Mouse (Mus musculus): ENCODE measurements around the gene Fignl1.

Fignl1 gene

DNA sequence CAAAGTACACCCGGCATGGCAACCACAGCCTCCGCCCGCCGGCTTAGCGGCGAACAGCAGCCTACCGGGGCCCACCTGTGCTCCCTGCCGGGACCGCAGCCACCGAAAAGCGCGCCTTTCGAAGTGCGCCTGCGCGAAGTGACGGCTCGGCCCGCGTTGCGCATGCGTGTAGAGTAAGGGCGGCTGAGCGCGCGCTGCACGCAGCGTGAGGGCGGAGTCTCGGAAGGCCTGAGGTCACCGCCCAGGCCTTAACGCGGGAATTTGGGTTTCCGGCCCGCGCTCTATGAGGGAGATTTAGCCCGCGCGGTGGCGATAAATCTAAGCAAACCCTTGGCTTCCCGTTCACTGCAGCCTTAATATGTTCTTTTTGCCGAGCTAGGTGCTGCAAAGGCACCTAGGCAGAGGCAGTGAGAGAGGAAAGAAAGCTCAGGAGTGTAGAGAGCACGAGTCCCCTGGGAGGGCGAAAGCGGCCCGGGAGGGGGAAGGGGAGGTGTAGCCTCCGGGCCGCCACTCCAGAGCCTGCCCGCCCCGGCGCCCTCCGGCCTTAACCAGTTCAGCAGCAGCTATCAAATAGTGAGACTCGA, at the start of gene Fignl1:
TSS of gene Fignl1 (minus strand) at position 143 of the 584 bp plus-strand sequence.
- peak; percentile 79 to 94 for DNase-seq (ENCODE audit: low spot score in 2 of 2)

DNA sequence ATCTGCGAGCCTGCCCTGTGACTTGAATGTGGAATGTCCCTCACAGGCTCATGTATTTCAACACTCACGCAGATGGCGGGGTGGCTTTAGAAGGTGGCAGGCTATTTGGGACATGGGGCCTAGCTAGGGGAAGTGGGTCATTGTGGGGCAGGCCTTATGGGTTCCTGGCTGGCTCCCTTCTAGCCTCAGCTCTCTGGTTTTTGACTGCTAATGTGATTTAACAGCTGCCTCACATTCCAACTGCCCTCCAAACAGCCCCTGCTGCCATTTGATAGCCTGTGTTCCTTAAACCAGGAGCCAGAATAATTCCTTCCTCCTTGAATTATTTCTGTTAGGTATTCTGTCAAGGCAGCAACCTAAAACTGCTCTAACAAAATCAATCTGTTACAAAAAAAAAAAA, 48.2 kb upstream of the Fignl1 start:
- no peak for DNase-seq (ENCODE audit: low spot score in 2 of 2)

DNA sequence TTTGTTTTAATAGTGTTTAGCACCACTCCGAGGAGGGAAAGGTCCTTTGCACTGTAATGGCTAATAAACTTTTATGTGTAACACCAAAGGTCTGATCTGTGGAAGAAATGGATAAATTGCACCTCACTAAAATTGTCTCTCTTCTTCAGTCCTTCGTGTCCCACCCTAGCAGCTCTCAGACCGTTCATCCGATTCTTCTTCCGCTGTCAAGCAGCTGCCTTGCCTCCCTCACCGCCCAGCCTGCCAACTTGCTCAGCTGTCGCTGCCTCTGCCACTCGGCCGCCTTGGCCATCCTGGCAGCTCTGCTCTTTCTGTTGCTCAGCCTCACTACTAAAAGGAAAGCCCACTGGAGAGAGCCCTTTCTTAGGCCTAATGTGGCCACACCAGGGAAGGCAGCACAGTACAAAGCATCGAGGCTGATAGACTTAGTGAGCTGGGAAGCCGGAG, 46.9 kb upstream of the Fignl1 start:
- DNase-seq (ENCODE audit: low spot score in 2 of 2), result no peak

DNA sequence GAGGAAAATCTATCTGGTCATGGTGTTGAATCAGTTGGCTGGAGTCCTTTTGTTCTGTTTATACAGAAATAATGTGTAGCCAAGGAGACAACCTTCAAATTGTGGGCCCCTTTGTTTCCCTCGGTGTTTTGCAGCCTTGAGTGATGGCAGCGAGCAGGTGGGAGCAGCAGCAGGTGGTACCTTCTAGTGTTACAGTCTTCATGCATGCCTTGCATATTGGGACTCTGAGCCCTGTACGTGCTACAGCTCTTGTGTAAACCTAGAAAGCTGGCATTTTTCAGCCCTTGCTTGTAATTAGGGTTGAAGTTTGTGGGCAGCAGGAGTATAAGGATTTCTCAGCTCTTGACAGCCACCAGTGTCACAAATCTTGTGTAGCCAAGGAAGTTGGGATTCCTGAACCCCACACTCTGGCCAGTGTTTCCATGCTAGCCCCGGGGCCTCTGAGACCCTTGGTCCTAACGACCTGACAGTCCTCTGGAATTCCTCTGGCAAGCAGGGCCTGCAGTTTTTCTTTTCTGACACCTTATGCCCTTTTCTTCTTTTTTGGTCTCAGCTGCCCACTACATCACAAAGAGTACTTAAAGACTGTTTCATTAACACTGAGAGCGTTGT, 46.4 kb upstream of the Fignl1 start:
- no peak for DNase-seq (ENCODE audit: low spot score in 2 of 2)

DNA sequence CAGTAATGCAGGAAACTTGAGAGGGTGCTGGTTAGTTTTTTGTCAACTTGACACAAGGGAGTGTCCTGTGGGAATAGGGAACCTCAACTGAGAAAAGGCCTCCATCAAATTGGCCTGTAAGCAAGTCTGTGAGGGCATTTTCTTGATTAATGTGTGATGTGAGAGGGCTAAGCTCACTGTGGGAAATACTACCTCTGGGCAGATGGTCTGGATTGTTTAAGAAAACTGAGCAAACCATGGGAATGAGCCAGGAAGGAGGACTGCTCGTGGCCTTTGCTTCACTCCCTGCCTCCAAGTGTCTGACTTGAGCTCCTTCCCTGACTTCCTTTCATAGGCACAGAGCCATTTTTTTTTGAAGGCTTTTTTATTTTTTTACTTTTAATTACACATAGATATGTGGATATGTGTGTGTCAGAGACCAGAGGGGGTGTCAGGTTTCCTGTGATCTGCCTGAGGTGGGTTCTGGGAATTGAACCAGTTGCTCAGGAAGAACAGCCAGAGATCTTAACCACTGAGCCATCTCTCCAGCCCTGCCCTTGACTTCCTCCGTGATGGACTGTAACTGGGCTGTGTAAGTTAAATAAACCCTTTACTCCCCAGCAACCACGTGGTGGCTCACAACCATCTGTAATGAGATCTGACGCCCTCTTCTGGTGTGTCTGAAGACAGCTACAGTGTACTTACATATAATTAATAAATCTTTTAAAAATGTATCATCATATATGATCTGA, 45.1 kb upstream of the Fignl1 start:
- no peak for DNase-seq (ENCODE audit: low spot score in 2 of 2)

- no peak for DNase-seq (ENCODE audit: low spot score in 2 of 2)
These were observed 43.3 kb upstream of the Fignl1 start for GRCm38 (mm10) chr11:11851957-11852505.

GRCm38 (mm10) chr11:11850476-11851267, 41.9 kb upstream of the Fignl1 start:
- DNase-seq (ENCODE audit: low spot score in 2 of 2), result no peak

- no peak for DNase-seq (ENCODE audit: low spot score in 2 of 2)
These were observed 41.0 kb upstream of the Fignl1 start for GRCm38 (mm10) chr11:11849513-11850311.

DNA sequence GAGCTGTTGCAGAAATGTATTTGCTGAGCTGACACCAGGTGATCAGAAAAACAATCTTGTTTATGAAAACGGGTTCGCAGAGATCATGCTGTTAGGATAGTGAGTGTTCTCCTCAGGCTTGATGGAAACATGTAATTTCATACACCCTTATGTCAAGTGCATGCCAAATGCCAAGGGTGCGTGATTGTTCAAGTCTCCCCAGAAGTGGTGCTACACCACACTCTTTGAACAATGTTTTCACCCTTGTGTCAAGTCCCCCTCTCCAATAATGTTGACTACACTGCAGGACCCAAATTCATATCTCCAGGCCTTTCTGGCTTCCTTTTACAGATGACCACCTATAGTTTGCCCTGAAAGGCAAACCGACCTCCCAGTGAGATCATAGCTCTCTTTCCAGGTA, 39.7 kb upstream of the Fignl1 start:
- no peak for DNase-seq (ENCODE audit: low spot score in 2 of 2)

DNA sequence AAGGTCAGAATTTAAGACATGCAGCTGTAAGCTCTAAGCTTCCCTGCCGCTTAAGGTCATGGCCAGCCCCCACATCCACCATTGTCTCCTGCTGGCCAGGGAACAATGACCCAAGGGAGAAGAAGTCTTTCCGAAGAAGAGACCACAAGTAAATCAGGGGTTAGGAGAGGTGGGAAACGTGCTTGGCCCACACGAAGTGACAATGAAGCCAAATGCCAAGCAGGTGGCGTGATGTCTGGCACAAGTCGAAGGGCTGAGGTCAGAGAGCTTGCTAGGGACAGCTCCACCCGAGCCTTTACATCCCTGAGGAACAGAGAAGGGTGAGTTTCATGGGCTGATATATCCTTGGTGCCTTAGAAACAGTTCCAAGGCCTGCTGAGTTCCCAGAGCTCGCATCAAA, 36.3 kb upstream of the Fignl1 start:
- no peak for DNase-seq (ENCODE audit: low spot score in 2 of 2)

GRCm38 (mm10) chr11:11844367-11844971, 35.7 kb upstream of the Fignl1 start:
- DNase-seq (ENCODE audit: low spot score in 2 of 2), result no peak

DNA sequence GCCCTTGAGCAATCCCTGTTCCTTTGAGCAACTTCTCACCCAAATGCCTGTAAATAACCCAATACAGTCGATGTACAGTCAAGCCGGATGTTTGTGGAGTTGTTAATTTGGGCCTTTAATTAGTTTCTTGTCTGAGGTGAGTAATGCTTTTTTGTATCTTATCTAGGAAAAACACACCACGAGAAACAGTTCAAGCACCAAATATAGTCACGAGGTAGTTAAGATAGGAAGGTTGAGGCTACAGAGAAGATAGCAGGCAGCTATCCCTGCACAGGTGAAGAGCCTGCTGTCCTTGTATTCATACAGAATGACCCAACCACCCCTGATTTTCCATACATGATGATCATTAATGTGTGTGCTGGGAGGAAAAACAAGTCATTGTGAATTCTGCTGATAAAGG, 32.8 kb upstream of the Fignl1 start:
- DNase-seq (ENCODE audit: low spot score in 2 of 2), result no peak

DNA sequence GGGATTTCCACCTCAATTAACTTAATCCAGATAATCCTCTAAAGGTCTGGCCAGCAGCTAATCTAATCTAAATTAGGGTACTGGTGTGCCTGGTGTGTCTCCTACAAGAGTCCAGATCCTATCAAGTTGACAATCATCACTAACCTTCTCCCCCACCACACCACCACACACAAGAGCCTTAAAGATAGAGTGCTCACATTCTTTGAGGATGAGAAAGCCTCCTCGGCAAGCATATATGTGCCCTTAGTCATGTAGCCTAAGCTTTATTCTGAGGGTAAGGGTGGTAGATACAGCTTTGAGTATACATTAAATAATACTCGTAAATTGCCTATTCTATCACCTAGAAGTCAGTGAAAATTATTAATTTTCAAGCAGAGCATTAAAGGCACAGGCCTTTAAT, 32.0 kb upstream of the Fignl1 start:
- DNase-seq (ENCODE audit: low spot score in 2 of 2), result no peak

DNA sequence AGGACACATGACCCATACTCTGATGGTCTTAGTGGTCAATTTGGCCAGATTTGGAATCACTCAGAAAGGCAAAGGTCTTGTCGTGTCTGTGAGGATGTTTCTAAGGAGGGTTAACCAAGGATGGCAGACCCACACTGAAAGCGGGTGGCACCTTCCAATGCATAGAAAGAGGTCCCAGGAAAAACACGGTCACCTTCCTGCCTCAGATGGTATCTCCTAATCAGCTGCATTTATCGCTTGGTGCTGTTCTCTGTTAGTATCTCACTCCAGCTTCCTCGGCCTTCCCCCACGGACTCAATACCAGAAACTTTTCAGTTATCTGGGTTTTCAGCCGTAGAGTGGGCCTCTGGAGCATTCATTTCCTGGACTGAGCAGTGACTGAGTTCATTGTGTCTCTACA, 31.1 kb upstream of the Fignl1 start:
- DNase-seq (ENCODE audit: low spot score in 2 of 2), result no peak

DNA sequence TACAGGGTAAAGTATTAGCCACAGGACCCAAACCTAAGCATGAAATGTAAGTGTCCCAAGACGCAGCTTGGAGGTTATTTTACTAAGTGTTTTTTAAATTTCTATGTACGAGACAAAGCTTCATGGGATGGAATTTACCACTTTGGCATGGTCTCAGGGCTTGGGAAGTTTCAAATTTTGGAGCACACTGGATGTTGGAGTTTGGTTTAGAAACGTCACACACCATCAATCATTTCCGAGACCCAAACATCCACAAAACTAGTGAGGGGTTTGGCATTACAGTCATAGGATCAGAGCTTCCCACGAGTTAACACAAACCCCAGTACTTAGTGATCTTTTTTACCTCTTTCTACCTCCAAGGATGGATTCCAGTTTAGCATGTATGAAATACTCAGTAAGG, 28.6 kb upstream of the Fignl1 start:
- no peak for DNase-seq (ENCODE audit: low spot score in 2 of 2)

- no peak for DNase-seq (ENCODE audit: low spot score in 2 of 2)
These were observed 28.1 kb upstream of the Fignl1 start for GRCm38 (mm10) chr11:11836713-11837370.

DNA sequence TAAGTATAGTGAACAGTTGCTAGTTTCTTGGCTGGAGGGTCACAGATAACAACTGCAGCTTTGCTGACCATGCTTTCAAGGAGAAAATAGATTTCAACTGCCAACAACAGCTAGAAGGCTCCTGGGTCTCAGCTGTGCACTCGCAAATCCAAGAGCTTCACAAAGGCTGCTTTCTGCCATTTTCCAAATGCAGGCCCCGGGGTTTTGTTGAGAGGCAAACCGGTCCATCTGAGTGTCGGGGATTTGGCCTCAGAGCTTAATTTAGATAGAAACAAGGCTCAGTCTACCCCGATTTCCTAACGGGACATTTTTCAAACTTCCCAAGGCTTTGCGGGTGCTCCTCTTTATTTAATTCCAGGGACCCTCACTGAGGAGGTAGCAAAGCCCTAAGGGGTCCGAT, 27.5 kb upstream of the Fignl1 start:
- DNase-seq (ENCODE audit: low spot score in 2 of 2), result no peak

- DNase-seq (ENCODE audit: low spot score in 2 of 2), result no peak
These were observed 27.0 kb upstream of the Fignl1 start for GRCm38 (mm10) chr11:11835791-11836190.

GRCm38 (mm10) chr11:11835361-11835760, 26.6 kb upstream of the Fignl1 start:
- no peak for DNase-seq (ENCODE audit: low spot score in 2 of 2)

DNA sequence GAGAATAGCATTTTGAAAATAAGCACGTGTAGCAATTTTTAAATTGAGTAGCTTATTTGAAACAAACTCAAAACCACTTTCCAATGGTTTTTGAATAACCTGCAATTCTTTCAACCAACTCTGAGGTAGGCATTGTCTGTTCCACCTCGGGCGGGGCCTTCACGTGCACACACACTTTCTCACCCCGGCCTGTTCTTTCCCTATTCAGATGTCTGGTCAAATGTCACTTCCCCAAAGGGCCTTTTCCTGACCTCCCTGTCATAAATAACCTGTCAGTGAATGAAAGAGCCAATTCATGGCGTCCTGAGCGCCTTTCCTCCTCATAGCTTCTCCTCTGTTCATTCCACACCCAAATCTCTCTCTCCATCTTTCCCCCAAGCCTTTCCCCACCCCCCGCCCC, 24.3 kb upstream of the Fignl1 start:
- no peak for DNase-seq (ENCODE audit: low spot score in 2 of 2)
